Mouse (Mus musculus) bone marrow, adult 2 months (tissue): ENCODE measurements around the gene Grik2. TPM values are rescaled to one million over a fixed set of nuclear protein-coding genes. Genes with fewer than 3 reads are reported as not detected.
"Not testable (repeated sequence)": the region's sequence is repeated elsewhere in the genome, so short reads cannot be mapped to it uniquely, and the experiment has no call there.

ENCODE experiments used
- H3K27ac ChIP-seq: fragments of 200-500 bp; 2 replicates; pipeline ENCODE4 v1.5.1; 2012; ENCODE audit warnings: low read depth, mild to moderate bottlenecking, control low read depth, inconsistent platforms, low read length; ENCODE audit not compliant: control insufficient read depth, poor library complexity, insufficient read depth
- H3K4me1 ChIP-seq: fragments of 200-500 bp; 2 replicates; pipeline ENCODE4 v1.6.1; 2011; ENCODE audit warnings: low read length; ENCODE audit not compliant: control insufficient read depth, insufficient read depth
- H3K4me3 ChIP-seq: fragments of 200-500 bp; replicated peaks from 2 replicates; pipeline ENCODE3; 2011; ENCODE audit warnings: mild to moderate bottlenecking, low read depth, low read length, control low read depth; ENCODE audit not compliant: control insufficient read depth
- CTCF ChIP-seq: fragments of 200-500 bp; IDR thresholded peaks from 2 replicates; pipeline ENCODE4 v1.5.1; 2011; ENCODE audit warnings: low read length, control low read depth; ENCODE audit not compliant: control insufficient read depth, insufficient read depth
- POLR2A ChIP-seq: fragments of 200-500 bp; IDR thresholded peaks from 2 replicates; pipeline ENCODE4 v1.6.1; 2011; ENCODE audit warnings: low read depth, mild to moderate bottlenecking, control low read depth, low read length, borderline replicate concordance; ENCODE audit not compliant: control insufficient read depth
- WGBS: fragments of 180-500 bp; shearing (Covaris S2); methylation state at CpG from one replicate; pipeline ENCODE4 v1.1.7; 2018; 5-methylcytosine and 5-hydroxymethylcytosine counted together
- polyA plus RNA-seq: library from polyadenylated mRNA; stranded (reverse); fragments of >200 nt; gene quantifications from 2 replicates; pipeline ENCODE4 v1.2.4, GENCODE M21; 2011; ENCODE audit warnings: low replicate concordance; ENCODE audit not compliant: missing spikeins, insufficient read depth, insufficient read length

Gene Grik2
- polyA plus RNA-seq, 1 experiment = not detected

- Histone ChIP-seq H3K27ac (no peak overlapping the region), H3K4me1 (no peaks in the 10 kb centered on the region), H3K4me3 (no peak overlapping the region)
- WGBS = 71% methylated on average over 5 of the region's 5 CpGs
- TF ChIP-seq CTCF (no peak), POLR2A (no peak)
These were observed 308.3 kb downstream of the Grik2 start for GRCm38 (mm10) chr10:49480085-49480749.

GRCm38 (mm10) chr10:49473613-49474012 is 315.0 kb downstream of the Grik2 start:
- no peaks in the 10 kb centered on the region for H3K4me1 ChIP-seq
- no peak overlapping the region for H3K27ac ChIP-seq
- TF ChIP-seq CTCF (no peak), POLR2A (no peak)
- H3K4me3 ChIP-seq = no peak overlapping the region

- H3K4me3 ChIP-seq = no peak overlapping the region
- TF ChIP-seq POLR2A (no peak), CTCF (no peak)
- no peak overlapping the region for H3K27ac ChIP-seq
- WGBS = 68% methylated on average over 2 of the region's 2 CpGs
- H3K4me1 ChIP-seq = no peaks in the 10 kb centered on the region
These were observed 331.8 kb downstream of the Grik2 start for GRCm38 (mm10) chr10:49456791-49457190.

DNA sequence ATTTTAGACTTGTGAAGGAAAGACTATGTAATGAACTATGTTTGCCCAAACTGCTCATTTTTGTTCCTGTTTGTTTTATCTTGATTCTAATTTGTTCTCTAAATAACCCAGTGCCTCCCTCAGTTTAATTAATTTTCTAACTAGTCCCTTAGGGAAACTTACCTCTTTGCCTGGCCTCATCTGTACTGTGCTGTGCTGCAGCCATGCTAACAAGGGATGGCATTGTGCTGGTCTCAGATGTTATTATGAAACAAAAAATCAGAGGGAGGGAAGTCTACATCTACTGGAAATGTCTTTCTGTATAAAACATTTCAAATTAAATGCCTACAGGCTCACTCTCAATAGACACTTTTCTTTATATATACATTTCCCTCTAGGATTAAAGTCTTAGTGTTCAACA is 335.0 kb downstream of the Grik2 start:
- no peak overlapping the region for H3K4me3 ChIP-seq
- no peak overlapping the region for H3K27ac ChIP-seq
- no peak for TF ChIP-seq CTCF
- no peak for TF ChIP-seq POLR2A
- no peaks in the 10 kb centered on the region for H3K4me1 ChIP-seq

DNA sequence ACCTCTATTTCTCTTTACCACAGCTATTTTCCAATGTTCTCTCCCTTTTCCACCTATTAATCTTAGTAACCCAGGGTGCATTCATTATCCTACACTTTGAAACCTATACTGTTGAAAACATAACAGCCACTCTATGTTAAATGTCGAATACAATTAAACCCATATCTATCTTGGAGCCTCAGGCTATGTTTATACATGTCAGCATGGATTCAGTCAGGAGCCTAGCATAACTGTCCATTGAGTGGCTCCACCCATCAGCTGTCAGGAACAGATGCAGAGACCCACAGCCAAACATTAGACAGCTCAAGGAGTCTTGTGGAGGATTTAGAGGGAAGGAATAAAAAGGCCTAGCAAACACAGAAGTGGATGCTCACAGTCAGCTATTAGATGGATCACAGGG is 347.2 kb downstream of the Grik2 start:
- Histone ChIP-seq H3K4me3 (no peak overlapping the region), H3K4me1 (no peaks in the 10 kb centered on the region), H3K27ac (no peak overlapping the region)
- WGBS = 63% methylated on average over 1 of the region's 1 CpGs
- TF ChIP-seq POLR2A (no peak), CTCF (no peak)

- H3K4me3 ChIP-seq = no peak overlapping the region
- TF ChIP-seq POLR2A = no peak
- TF ChIP-seq CTCF = no peak
These were observed 351.5 kb downstream of the Grik2 start for GRCm38 (mm10) chr10:49437057-49437456.

GRCm38 (mm10) chr10:49436301-49436700 is 352.3 kb downstream of the Grik2 start:
- Histone ChIP-seq H3K27ac (no peak overlapping the region), H3K4me3 (no peak overlapping the region), H3K4me1 (no peaks in the 10 kb centered on the region)
- TF ChIP-seq CTCF (no peak), POLR2A (no peak)
- WGBS = 71% methylated on average over 2 of the region's 2 CpGs

More at GRCm38 (mm10) chr10:49437057-49437456, 351.5 kb downstream of the Grik2 start:
- H3K27ac ChIP-seq = no peak overlapping the region
- no peaks in the 10 kb centered on the region for H3K4me1 ChIP-seq
- 54% methylated on average over 2 of the region's 2 CpGs for WGBS

- Histone ChIP-seq H3K4me3 (no peak overlapping the region), H3K27ac (no peak overlapping the region), H3K4me1 (no peaks in the 10 kb centered on the region)
- TF ChIP-seq POLR2A (no peak), CTCF (no peak)
- 54% methylated on average over 2 of the region's 2 CpGs for WGBS
These were observed 355.7 kb downstream of the Grik2 start for GRCm38 (mm10) chr10:49432825-49433224.

GRCm38 (mm10) chr10:49417206-49417605 is 371.4 kb downstream of the Grik2 start:
- WGBS = 79% methylated on average over 1 of the region's 1 CpGs
- not testable (repeated sequence) for H3K4me3 ChIP-seq, H3K4me1 ChIP-seq, H3K27ac ChIP-seq
